Mouse (Mus musculus) frontal cortex, adult 2 months (tissue): Measurements from ENCODE around the gene Mrps12. TPM values are rescaled to one million over a fixed set of nuclear protein-coding genes. Genes with fewer than 3 reads are reported as not detected.
A peak's percentile ranks its signal among the peaks of the same experiment; 100 is the strongest.

ENCODE experiments used
- DNase-seq, 2 experiments: peaks; one replicate each; pipeline ENCODE4 v3.0.0; 2022; ENCODE audit warnings: low spot score in 1 of 2; ENCODE audit errors: extremely low spot score in 1 of 2
- polyA plus RNA-seq: library from polyadenylated mRNA; depleted of rRNA; stranded (reverse); fragments of >200 nt; gene quantifications from 2 replicates; pipeline ENCODE4 v1.2.3, GENCODE M21; 2012; rRNA removed

Gene Mrps12
- 92.4 and 109 TPM in 2 replicates for polyA plus RNA-seq

GRCm38 (mm10) chr7:28741709-28742438 lies at the start of gene Mrps12, which contains the start of gene Sars2:
TSS of gene Mrps12 (minus strand) at chr7:28741820.
TSS of gene Sars2 (plus strand) at chr7:28741992.
- peak; percentile 98 for DNase-seq

DNA sequence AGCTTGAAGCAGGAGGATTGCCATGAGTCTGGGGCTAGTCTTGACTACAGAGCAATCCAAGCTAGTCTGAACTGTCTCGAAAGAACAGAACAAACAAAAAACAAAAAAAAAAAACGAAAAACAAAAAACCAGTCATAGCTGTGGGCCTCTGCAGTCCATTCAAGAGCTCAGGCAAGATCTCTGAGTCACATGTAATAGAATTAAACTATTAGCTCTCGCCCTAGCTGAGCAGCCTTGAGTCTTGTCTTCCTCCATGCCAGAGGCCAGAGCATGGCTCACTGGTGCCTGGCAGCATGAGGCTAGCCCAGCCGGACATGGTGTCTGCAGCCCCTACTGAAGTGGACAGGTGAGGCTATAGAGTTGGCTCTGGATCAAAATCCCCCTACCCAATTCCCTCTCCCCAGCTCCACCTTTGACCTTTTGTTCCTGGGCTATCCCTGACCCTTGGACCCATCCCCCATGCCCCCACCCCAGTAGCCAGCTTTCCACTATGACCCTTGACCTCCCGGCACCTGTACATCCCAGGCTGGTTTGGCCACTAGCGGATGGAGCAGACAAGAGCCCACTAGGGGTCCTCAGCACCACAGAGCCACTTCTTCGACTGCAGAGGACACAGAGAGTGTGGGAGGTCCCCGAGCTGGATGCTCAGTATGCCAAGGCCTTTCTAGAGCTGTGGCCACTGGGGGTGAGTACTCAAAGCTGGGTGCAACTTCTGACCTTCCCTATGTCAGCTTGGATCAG lies 48.6 kb upstream of the Mrps12 start:
- no peak for DNase-seq

GRCm38 (mm10) chr7:28789235-28789634 lies 47.6 kb upstream of the Mrps12 start:
- DNase-seq = no peak

- DNase-seq = no peak
Observed at GRCm38 (mm10) chr7:28788307-28789195, 46.9 kb upstream of the Mrps12 start, which contains the start of gene Rinl. TSS of gene Rinl (plus strand) at chr7:28788969.

DNA sequence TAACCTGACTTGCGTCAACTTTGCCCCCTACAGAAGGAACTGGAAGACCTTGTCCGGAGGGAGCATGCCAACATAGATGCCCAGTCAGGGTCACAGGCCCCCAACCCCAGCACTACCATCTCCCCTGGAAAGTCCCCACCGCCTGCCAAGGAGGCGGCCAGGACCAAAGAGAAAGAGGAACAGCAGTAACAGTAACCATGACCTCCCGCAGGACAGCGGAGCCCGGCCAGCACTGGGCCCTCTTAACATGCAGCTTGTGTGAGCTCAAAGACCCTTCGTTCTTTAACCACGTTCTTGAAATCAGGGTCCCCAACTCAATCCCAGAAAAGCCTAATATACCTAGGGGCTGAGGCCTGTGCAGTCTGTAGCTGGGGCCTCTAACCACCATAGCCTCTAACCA lies 46.3 kb upstream of the Mrps12 start:
- no peak for DNase-seq

DNA sequence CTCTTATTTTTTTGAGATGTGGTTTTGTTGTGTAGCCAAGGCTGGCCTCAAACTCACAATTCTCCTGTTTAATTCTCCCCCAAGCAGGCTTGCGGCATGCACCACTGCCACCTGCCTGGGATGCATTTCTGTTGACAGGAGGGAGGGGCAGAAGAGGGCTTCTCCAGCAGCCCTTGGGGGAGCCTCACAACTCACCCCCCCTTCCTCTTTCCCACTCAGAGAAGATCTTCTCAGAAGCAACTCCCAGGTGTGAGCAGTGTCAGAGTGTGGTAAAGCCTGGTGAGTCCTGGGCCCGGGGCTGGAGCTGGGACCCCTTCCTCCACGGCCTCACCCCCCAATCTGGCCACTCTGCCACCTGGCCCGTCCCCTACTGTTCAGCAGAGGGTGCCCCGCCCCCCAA lies 43.5 kb upstream of the Mrps12 start:
- DNase-seq = no peak

- no peak for DNase-seq
Observed at GRCm38 (mm10) chr7:28781261-28781663, 39.6 kb upstream of the Mrps12 start.

DNA sequence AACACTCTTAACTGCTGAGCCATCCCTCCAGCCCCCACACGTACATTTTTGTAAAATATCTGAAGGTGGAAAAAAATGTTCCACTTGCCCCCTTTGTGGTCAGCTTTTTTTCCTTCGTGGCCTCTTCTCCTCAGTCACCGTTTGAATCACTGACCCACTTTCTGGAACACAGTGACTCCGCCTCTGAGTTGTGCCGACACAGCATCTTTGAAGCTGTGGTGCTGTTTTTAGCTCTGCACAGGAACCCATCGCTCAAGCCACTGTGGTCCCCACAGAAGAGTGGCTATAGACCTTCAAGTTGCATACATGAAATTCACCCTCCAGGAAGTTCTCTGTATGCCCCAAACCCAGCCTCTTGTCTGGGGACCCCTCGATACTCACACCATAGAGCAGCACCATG lies 39.2 kb upstream of the Mrps12 start:
- DNase-seq = peak in 1 of 2 experiments; percentile 65

GRCm38 (mm10) chr7:28780067-28780658 lies 38.5 kb upstream of the Mrps12 start:
- DNase-seq = peak; percentile 78 to 97

- no peak for DNase-seq
Observed at GRCm38 (mm10) chr7:28778825-28779224, 37.2 kb upstream of the Mrps12 start.

GRCm38 (mm10) chr7:28775129-28775528 lies 33.5 kb upstream of the Mrps12 start:
- no peak for DNase-seq

GRCm38 (mm10) chr7:28774164-28774563 lies 32.5 kb upstream of the Mrps12 start:
- DNase-seq = peak in 1 of 2 experiments; percentile 28

DNA sequence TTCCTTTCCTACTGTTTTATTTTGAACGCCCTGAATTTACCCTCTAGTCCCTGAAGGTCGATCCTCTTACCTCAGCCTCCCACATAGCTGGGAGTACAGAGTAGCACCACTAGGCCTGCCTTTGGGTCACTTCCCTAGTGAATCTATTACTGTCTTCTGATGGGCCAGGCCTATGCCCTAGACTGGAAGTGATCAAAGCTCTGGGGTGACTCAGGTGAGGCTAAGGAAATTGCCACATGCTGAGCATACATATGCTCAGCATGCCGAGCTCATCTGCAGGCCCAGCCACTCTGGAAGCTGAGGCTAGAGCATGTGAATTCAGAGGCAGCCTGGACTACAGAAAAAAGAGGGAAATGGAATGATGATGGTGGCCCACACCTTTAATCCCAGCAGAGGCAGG lies 31.5 kb upstream of the Mrps12 start:
- no peak for DNase-seq

- no peak for DNase-seq
Observed at GRCm38 (mm10) chr7:28771867-28772266, 30.2 kb upstream of the Mrps12 start.

DNA sequence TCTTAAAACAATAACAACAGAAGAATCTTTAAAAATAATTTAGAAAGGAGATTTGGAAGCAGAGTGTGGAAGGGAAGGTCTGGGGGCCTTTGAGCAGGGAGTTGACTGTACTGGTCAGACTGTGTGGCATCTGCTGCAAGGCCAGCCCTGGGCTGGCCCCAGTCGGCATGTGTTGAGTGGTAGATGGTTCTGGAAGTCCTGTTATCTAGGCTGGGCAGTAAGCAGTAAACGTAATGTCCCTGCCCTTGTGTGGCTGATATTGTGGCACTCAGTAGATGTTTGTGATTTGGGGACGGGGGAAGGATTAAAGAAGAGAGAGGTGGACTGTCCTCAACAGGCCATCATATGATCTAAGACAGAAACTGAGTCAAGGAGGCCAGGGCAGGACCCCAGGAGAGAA lies 28.7 kb upstream of the Mrps12 start:
- no peak for DNase-seq

GRCm38 (mm10) chr7:28769414-28769958 lies 27.9 kb upstream of the Mrps12 start:
- no peak for DNase-seq

DNA sequence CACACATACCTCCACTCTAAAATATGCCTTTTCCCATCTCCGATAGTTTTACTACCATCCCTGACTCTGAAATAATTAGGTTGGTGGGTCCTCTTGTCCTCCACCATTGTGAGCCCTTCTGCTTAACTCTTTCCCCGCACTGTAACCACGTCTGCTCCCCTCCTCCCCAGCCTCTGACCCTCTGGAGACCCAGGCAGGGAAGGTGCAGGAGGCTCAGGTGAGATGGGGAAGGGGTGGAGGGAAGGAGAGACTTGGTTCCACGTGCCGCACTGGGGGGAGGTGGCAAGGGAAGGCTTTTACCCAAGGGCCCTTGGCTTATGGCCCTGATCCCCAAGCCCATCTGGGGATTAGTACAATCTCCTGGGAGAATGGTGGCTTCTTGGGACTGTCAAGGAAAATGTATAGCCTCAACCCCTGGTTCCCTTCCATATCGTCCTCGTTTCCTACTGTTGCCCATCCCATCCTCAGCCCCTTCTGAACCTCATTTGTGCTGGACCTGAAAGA lies 25.9 kb upstream of the Mrps12 start, which contains the start of gene Nfkbib:
Gene Nfkbib (minus strand): TSS at position 51 of the 504 bp plus-strand sequence.
- DNase-seq = no peak

DNA sequence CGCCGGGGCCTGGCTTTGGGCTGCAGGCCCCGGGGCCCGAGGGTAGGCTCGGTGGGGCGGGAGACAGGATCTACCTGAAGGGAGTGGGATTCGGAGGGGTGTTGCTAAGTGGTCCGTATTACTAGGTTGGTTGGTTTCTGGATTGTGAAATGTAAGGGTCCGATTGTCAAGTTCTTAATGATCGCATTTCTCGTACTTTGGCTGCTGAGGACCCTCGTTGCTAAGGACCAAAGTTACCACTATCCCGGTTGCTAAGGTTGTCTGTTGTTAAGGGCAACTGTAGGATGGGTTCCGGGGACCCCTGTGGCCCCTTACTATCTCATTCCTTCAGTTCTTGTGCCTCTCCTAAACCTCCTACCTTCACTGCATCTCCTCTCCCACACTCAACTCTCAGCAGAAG lies 25.3 kb upstream of the Mrps12 start:
- DNase-seq = no peak

- DNase-seq = peak; percentile 99 to 100
Observed at GRCm38 (mm10) chr7:28766173-28766879, 24.7 kb upstream of the Mrps12 start, which contains the start of gene Sirt2. TSS of gene Sirt2 (plus strand) at chr7:28766735.
